Mouse (Mus musculus): Measurements from ENCODE around the gene Pigx.

The Pigx gene

GRCm38 (mm10) chr16:32059840-32060523, 39.6 kb downstream of the Pigx start:
- DNase-seq (ENCODE audit: low spot score): no peak

DNA sequence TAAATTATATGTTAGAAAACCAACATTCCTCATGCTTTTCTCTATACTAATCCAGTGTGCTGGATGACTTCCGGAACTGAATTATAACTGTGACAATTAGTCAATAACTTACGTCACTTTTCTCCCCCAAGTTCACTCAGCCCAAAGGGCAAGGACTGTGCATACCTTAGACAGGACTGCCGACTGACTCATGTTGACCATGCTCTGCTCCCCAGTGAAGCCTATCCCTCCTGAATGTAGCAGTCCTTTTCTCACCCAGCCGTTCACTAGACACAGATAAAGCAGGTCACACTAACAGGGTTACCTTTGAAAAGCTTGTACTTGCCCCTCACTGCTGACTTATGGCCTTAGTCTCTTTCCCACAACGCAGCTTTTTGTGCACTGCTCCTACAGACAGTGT, 40.7 kb downstream of the Pigx start:
- no peak for DNase-seq (ENCODE audit: low spot score)

DNA sequence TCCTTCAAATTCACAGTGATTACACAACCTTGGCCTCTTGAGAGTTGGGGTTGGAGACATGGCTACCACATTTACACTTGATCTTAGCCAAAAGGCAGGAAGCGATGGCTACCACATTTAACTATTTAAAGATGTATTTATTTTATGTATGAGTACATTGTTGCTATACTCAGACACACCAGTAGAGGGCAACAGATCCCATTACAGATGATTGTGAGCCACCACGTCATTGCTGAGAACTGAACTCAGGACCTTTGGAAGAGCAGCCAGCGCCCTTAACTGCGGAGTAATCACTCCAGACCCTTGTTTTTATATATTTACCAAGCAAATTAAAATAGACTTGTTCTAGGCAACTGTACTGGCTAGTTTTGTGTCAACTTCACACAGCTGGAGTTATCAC, 57.2 kb downstream of the Pigx start:
- DNase-seq (ENCODE audit: low spot score): no peak

Data from ovary, adult 18-20 months (tissue).